Mouse (Mus musculus) kidney, postnatal 10 days (tissue): ENCODE measurements around the gene Zfp609.
"Not testable (repeated sequence)": the region's sequence is repeated elsewhere in the genome, so short reads cannot be mapped to it uniquely, and the experiment has no call there.

ENCODE experiments used
- DNase-seq: peaks from one replicate; pipeline ENCODE4 v3.0.0; 2021; ENCODE audit warnings: mixed read lengths

Zfp609 gene

GRCm38 (mm10) chr9:65703926-65704595 lies 123.3 kb downstream of the Zfp609 start:
- no peak for DNase-seq

GRCm38 (mm10) chr9:65703241-65703640 lies 124.1 kb downstream of the Zfp609 start:
- DNase-seq = no peak

GRCm38 (mm10) chr9:65702286-65702685 lies 125.1 kb downstream of the Zfp609 start:
- DNase-seq = no peak

- no peak for DNase-seq
Measured at GRCm38 (mm10) chr9:65700504-65700903, 126.9 kb downstream of the Zfp609 start.

GRCm38 (mm10) chr9:65697992-65698391 lies 129.4 kb downstream of the Zfp609 start:
- DNase-seq = no peak

GRCm38 (mm10) chr9:65697356-65697755 lies 130.0 kb downstream of the Zfp609 start:
- DNase-seq = no peak

- peak; percentile 49 for DNase-seq
Measured at GRCm38 (mm10) chr9:65696337-65696736, 131.0 kb downstream of the Zfp609 start.

- peak; percentile 41 for DNase-seq
Measured at GRCm38 (mm10) chr9:65695646-65696045, 131.7 kb downstream of the Zfp609 start.

- no peak for DNase-seq
Measured at GRCm38 (mm10) chr9:65692959-65693603, 134.3 kb downstream of the Zfp609 start.

- DNase-seq = no peak
Measured at GRCm38 (mm10) chr9:65692466-65692865, 134.9 kb downstream of the Zfp609 start.

GRCm38 (mm10) chr9:65689869-65690268 lies 137.5 kb downstream of the Zfp609 start:
- not testable (repeated sequence) for DNase-seq

GRCm38 (mm10) chr9:65684704-65685103 lies 142.7 kb downstream of the Zfp609 start:
- DNase-seq = no peak

- DNase-seq = no peak
Measured at GRCm38 (mm10) chr9:65682994-65683393, 144.4 kb downstream of the Zfp609 start.

- no peak for DNase-seq
Measured at GRCm38 (mm10) chr9:65682183-65682582, 145.2 kb downstream of the Zfp609 start.

GRCm38 (mm10) chr9:65681634-65681940 lies 145.8 kb downstream of the Zfp609 start:
- DNase-seq = no peak

GRCm38 (mm10) chr9:65680938-65681633 lies 146.3 kb downstream of the Zfp609 start:
- no peak for DNase-seq

- DNase-seq = peak; percentile 85
Measured at GRCm38 (mm10) chr9:65679181-65679761, 148.1 kb downstream of the Zfp609 start.

GRCm38 (mm10) chr9:65677119-65677462 lies 150.3 kb downstream of the Zfp609 start:
- no peak for DNase-seq

GRCm38 (mm10) chr9:65676358-65677118 lies 150.8 kb downstream of the Zfp609 start:
- peak; percentile 99 for DNase-seq

- DNase-seq = no peak
Measured at GRCm38 (mm10) chr9:65675461-65676357, 151.7 kb downstream of the Zfp609 start.

- DNase-seq = peak; percentile 27
Measured at GRCm38 (mm10) chr9:65672996-65673395, 154.4 kb downstream of the Zfp609 start.

GRCm38 (mm10) chr9:65671431-65671931 lies 155.9 kb downstream of the Zfp609 start:
- DNase-seq = peak; percentile 91
